Mouse (Mus musculus) liver, postnatal 0 days (tissue): ENCODE data around the gene Thumpd3. TPM values are rescaled to one million over a fixed set of nuclear protein-coding genes. Genes with fewer than 3 reads are reported as not detected.

Experiments
- ATAC-seq: fragments of 200-750 bp; cut with Nextera tagmentation; 2 replicates; pipeline ENCODE4 v1.8.0; 2017; ENCODE audit warnings: mild to moderate bottlenecking, moderate library complexity
- DNase-seq: peaks from one replicate; pipeline ENCODE4 v3.0.0-alpha.2; 2016
- H3K27ac ChIP-seq: fragments of 300-500 bp; sonication (generic); 2 replicates; pipeline ENCODE4 v1.5.1; 2014; ENCODE audit warnings: antibody characterized with exemption, moderate library complexity, mild to moderate bottlenecking, low read depth
- H3K27me3 ChIP-seq: fragments of 300-500 bp; sonication (generic); 2 replicates; pipeline ENCODE4 v1.6.1; 2014; ENCODE audit warnings: low read length, control low read depth, mixed read lengths; ENCODE audit not compliant: insufficient read depth
- H3K36me3 ChIP-seq: fragments of 300-500 bp; sonication (generic); replicated peaks from 2 replicates; pipeline ENCODE4 v1.6.1; 2014; ENCODE audit warnings: mild to moderate bottlenecking, control low read depth, low read length, moderate library complexity, mixed read lengths; ENCODE audit not compliant: insufficient read depth
- H3K4me1 ChIP-seq: fragments of 300-500 bp; sonication (generic); 2 replicates; pipeline ENCODE4 v1.6.1; 2014; ENCODE audit warnings: antibody characterized with exemption, mild to moderate bottlenecking, control low read depth; ENCODE audit not compliant: insufficient read depth
- H3K4me2 ChIP-seq: fragments of 300-500 bp; sonication (generic); 2 replicates; pipeline ENCODE4 v1.6.1; 2014; ENCODE audit warnings: low read depth, mild to moderate bottlenecking, low read length, moderate library complexity, mixed read lengths
- H3K4me3 ChIP-seq: fragments of 300-500 bp; sonication (generic); 2 replicates; pipeline ENCODE4 v1.5.1; 2014; ENCODE audit warnings: low read depth, low read length
- H3K9ac ChIP-seq: fragments of 300-500 bp; sonication (generic); replicated peaks from 2 replicates; pipeline ENCODE4 v1.6.1; 2014; ENCODE audit warnings: mild to moderate bottlenecking, moderate library complexity
- H3K9me3 ChIP-seq: fragments of 300-500 bp; sonication (generic); 2 replicates; pipeline ENCODE4 v1.6.1; 2016; ENCODE audit warnings: mild to moderate bottlenecking, control low read depth, low read length, mixed read lengths
- CTCF ChIP-seq: sonication (generic); IDR thresholded peaks from 2 replicates; pipeline ENCODE4 v1.5.1; 2016; ENCODE audit warnings: antibody characterized with exemption, low read depth
- EP300 ChIP-seq: IDR thresholded peaks from 2 replicates; pipeline ENCODE4 v1.6.1; 2016; ENCODE audit warnings: antibody characterized with exemption, low read depth, mild to moderate bottlenecking
- WGBS: fragments of 180-500 bp; shearing (Covaris S2); extraction: QIAGEN DNeasy Blood & Tissue Kit; methylation state at CpG from one replicate; pipeline ENCODE4 v1.1.7; 2014; ENCODE audit not compliant: insufficient replicate concordance; 5-methylcytosine and 5-hydroxymethylcytosine counted together
- polyA plus RNA-seq: library from polyadenylated mRNA; unstranded; fragments of >200 nt; fragmentation: Nextera tagmentation; extraction: Ambion mirVana; gene quantifications from 2 replicates; pipeline ENCODE4 v1.2.1, GENCODE M21; 2015

The Thumpd3 gene
- polyA plus RNA-seq, 1 experiment from 2014 or later, result 25.1 TPM

GRCm38 (mm10) chr6:113011886-113012285 is 34.1 kb upstream of the Thumpd3 start:
- Histone ChIP-seq H3K27me3 (no peaks in the 10 kb centered on the region), H3K9ac (no peak overlapping the region), H3K9me3 (no peaks in the 10 kb centered on the region), H3K36me3 (no peaks in the 10 kb centered on the region), H3K27ac (no peak overlapping the region), H3K4me1 (no peaks in the 10 kb centered on the region), H3K4me2 (no peak overlapping the region), H3K4me3 (no peak overlapping the region)
- TF ChIP-seq EP300, result no peak
- TF ChIP-seq CTCF, result no peak
- ATAC-seq, result no peak
- no peak for DNase-seq
- WGBS, result 67% methylated on average over 2 of the region's 2 CpGs

- H3K27me3 ChIP-seq, result no peaks in the 10 kb centered on the region
- WGBS, result 58% methylated on average over 6 of the region's 6 CpGs
- no peak for ATAC-seq
- no peak overlapping the region for H3K4me3 ChIP-seq
- H3K9me3 ChIP-seq, result no peaks in the 10 kb centered on the region
- H3K36me3 ChIP-seq, result no peaks in the 10 kb centered on the region
- H3K4me1 ChIP-seq, result no peaks in the 10 kb centered on the region
- no peak for DNase-seq
- H3K9ac ChIP-seq, result no peak overlapping the region
- H3K4me2 ChIP-seq, result no peak overlapping the region
- TF ChIP-seq CTCF (no peak), EP300 (no peak)
- no peak overlapping the region for H3K27ac ChIP-seq
Measured at GRCm38 (mm10) chr6:113012495-113012941, 33.5 kb upstream of the Thumpd3 start.

GRCm38 (mm10) chr6:113013550-113013949 is 32.5 kb upstream of the Thumpd3 start:
- 73% methylated on average over 4 of the region's 4 CpGs for WGBS
- no peak overlapping the region for H3K9ac ChIP-seq
- no peak overlapping the region for H3K4me2 ChIP-seq
- no peaks in the 10 kb centered on the region for H3K9me3 ChIP-seq
- DNase-seq (no peak), ATAC-seq (no peak)
- H3K36me3 ChIP-seq, result no peaks in the 10 kb centered on the region
- no peaks in the 10 kb centered on the region for H3K27me3 ChIP-seq
- TF ChIP-seq EP300, result no peak
- no peak for TF ChIP-seq CTCF
- no peak overlapping the region for H3K4me3 ChIP-seq
- no peaks in the 10 kb centered on the region for H3K4me1 ChIP-seq
- no peak overlapping the region for H3K27ac ChIP-seq

- ATAC-seq, result no peak
- WGBS, result 28% methylated on average over 12 of the region's 12 CpGs
- H3K4me2 ChIP-seq, result peak overlapping the region; percentile 27; the same call in 1 of the 2 replicates
Measured at GRCm38 (mm10) chr6:113017500-113018047, 28.5 kb upstream of the Thumpd3 start.

GRCm38 (mm10) chr6:113018139-113018538 is 27.9 kb upstream of the Thumpd3 start:
- TF ChIP-seq CTCF (no peak), EP300 (no peak)
- no peak overlapping the region for H3K4me2 ChIP-seq
- no peak for DNase-seq
- no peak overlapping the region for H3K27ac ChIP-seq
- no peaks in the 10 kb centered on the region for H3K4me1 ChIP-seq
- 43% methylated on average over 6 of the region's 6 CpGs for WGBS
- H3K4me3 ChIP-seq, result no peak overlapping the region
- no peaks in the 10 kb centered on the region for H3K27me3 ChIP-seq
- ATAC-seq, result no peak
- no peaks in the 10 kb centered on the region for H3K9me3 ChIP-seq
- no peaks in the 10 kb centered on the region for H3K36me3 ChIP-seq
- no peak overlapping the region for H3K9ac ChIP-seq

More at GRCm38 (mm10) chr6:113017500-113018047, 28.5 kb upstream of the Thumpd3 start:
- no peak for DNase-seq
- no peaks in the 10 kb centered on the region for H3K36me3 ChIP-seq
- H3K27ac ChIP-seq, result no peak overlapping the region
- no peaks in the 10 kb centered on the region for H3K27me3 ChIP-seq
- no peaks in the 10 kb centered on the region for H3K4me1 ChIP-seq
- TF ChIP-seq CTCF, result no peak
- no peak for TF ChIP-seq EP300
- no peak overlapping the region for H3K9ac ChIP-seq
- H3K4me3 ChIP-seq, result no peak overlapping the region
- no peaks in the 10 kb centered on the region for H3K9me3 ChIP-seq

- no peak overlapping the region for H3K4me2 ChIP-seq
- H3K9me3 ChIP-seq, result no peaks in the 10 kb centered on the region
- no peak for DNase-seq
- no peak for ATAC-seq
- no peak overlapping the region for H3K27ac ChIP-seq
- H3K4me1 ChIP-seq, result no peaks in the 10 kb centered on the region
- no peaks in the 10 kb centered on the region for H3K27me3 ChIP-seq
- WGBS, result 54% methylated on average over 8 of the region's 8 CpGs
- H3K4me3 ChIP-seq, result no peak overlapping the region
- no peaks in the 10 kb centered on the region for H3K36me3 ChIP-seq
- H3K9ac ChIP-seq, result no peak overlapping the region
- no peak for TF ChIP-seq EP300
- no peak for TF ChIP-seq CTCF
Measured at GRCm38 (mm10) chr6:113024866-113025265, 21.2 kb upstream of the Thumpd3 start.
